Mouse (Mus musculus) brain, embryonic 14.5 days (tissue): ENCODE measurements around the gene Gpc1. TPM values are rescaled to one million over a fixed set of nuclear protein-coding genes. Genes with fewer than 3 reads are reported as not detected.

ENCODE experiments used
- DNase-seq: peaks from one replicate; pipeline ENCODE4 v3.0.0-alpha.2; 2011; ENCODE audit warnings: low read depth
- CTCF ChIP-seq: fragments of 200-500 bp; IDR thresholded peaks from 2 replicates; pipeline ENCODE4 v1.5.1; 2012; ENCODE audit warnings: inconsistent platforms, mild to moderate bottlenecking, moderate library complexity, borderline replicate concordance; ENCODE audit not compliant: insufficient read depth, insufficient read length; ENCODE audit errors: extremely low read depth
- POLR2A ChIP-seq: fragments of 200-500 bp; IDR thresholded peaks from 2 replicates; pipeline ENCODE4 v1.6.1; 2012; ENCODE audit warnings: mild to moderate bottlenecking, inconsistent platforms, borderline replicate concordance; ENCODE audit not compliant: poor library complexity, insufficient read depth, insufficient read length, severe bottlenecking; ENCODE audit errors: extremely low read depth
- polyA plus RNA-seq: library from polyadenylated mRNA; depleted of rRNA; stranded (reverse); fragments of >200 nt; gene quantifications from 2 replicates; pipeline ENCODE4 v1.2.3, GENCODE M21; 2012; rRNA removed

The Gpc1 gene
- polyA plus RNA-seq, 1 experiment: 180 TPM

GRCm38 (mm10) chr1:92895089-92895488, 63.6 kb downstream of the Gpc1 start:
- TF ChIP-seq POLR2A (no peak), CTCF (peak; percentile 97)
- peak; percentile 91 for DNase-seq

DNA sequence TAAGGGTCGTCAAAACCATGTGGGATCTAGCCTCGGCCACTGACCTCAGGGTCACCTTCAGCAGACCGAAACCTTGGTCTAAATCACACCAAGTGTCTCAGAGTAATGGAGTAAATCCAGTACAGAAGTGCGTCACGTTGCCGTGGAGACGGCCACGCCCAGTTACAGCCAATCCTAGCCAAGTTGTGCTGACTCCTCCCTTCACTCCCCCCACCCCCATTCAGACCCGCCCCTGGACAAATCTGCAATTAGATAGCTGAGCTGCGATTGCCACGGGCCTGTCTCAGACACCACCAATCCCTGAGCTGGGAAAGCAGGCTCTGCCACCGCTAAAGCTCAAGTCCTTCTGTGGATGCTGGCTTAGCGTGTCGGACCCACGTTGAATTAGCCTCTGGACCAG, 71.3 kb downstream of the Gpc1 start, which contains the start of gene Ankmy1:
Ankmy1 (minus strand) TSS at position 121 of the 400 bp plus-strand sequence.
- DNase-seq: peak; percentile 82
- no peak for TF ChIP-seq POLR2A
- TF ChIP-seq CTCF: no peak

GRCm38 (mm10) chr1:92903627-92904026, 72.2 kb downstream of the Gpc1 start:
- DNase-seq: peak; percentile 74
- TF ChIP-seq POLR2A: no peak
- TF ChIP-seq CTCF: no peak

- TF ChIP-seq CTCF: no peak
- TF ChIP-seq POLR2A: no peak
- no peak for DNase-seq
Observed at GRCm38 (mm10) chr1:92905703-92906310, 74.4 kb downstream of the Gpc1 start.

- TF ChIP-seq CTCF (peak; percentile 41; the same call in 1 of the 2 replicates), POLR2A (peak; percentile 52)
- DNase-seq: peak; percentile 94
Observed at GRCm38 (mm10) chr1:92906779-92907631, 75.6 kb downstream of the Gpc1 start, which contains the start of gene Dusp28. Dusp28 (plus strand) TSS chr1:92906981.

- TF ChIP-seq CTCF (no peak), POLR2A (no peak)
- no peak for DNase-seq
Observed at GRCm38 (mm10) chr1:92907632-92908360, 76.4 kb downstream of the Gpc1 start.

GRCm38 (mm10) chr1:92908664-92909063, 77.2 kb downstream of the Gpc1 start:
- no peak for DNase-seq
- TF ChIP-seq CTCF (no peak), POLR2A (no peak)

DNA sequence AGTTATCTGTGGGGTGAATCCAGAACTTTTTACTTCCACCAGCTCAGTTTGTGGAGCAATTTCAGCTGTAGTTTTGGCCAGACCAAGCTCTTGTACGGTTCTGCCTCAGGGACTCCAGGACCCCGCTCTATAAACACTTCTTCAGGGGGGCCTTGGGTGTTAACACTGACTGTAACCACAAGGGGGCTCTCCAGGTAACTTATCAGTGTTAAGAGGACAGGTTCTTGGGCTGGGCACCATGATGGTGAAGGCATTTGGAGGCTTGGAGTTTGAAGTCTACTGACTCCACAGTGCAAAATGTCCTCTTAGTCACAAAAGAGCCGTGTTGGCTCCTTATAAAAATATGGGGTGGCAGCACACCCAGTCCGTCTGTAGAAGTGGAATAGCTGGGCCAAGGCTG, 77.6 kb downstream of the Gpc1 start:
- peak; percentile 53 for DNase-seq
- TF ChIP-seq POLR2A (no peak), CTCF (peak; percentile 52; the same call in 1 of the 2 replicates)

Other genes with a start within 250 kb of the Gpc1 start
- gene Olfr1412, start 245.9 kb upstream of the Gpc1 start, polyA plus RNA-seq: not detected in 2 replicates
- gene Olfr1411, start 237.2 kb upstream of the Gpc1 start, polyA plus RNA-seq: not detected in 2 replicates
- not detected in 2 replicates for gene Olfr1410, start 225.9 kb upstream of the Gpc1 start, polyA plus RNA-seq
- gene Olfr12, start 213.9 kb upstream of the Gpc1 start, polyA plus RNA-seq: not detected in 2 replicates
- 262 and 380 TPM in 2 replicates for gene Cops9, start 189.7 kb upstream of the Gpc1 start, polyA plus RNA-seq
- 0.11 and 0.14 TPM in 2 replicates for gene Otos, start 182.8 kb upstream of the Gpc1 start, polyA plus RNA-seq
- gene Ankmy1, start 71.3 kb downstream of the Gpc1 start, polyA plus RNA-seq: 0.20 and 0.41 TPM in 2 replicates
- 18.6 and 23.1 TPM in 2 replicates for gene Dusp28, start 75.3 kb downstream of the Gpc1 start, polyA plus RNA-seq
- gene Rnpepl1, start 79.1 kb downstream of the Gpc1 start, polyA plus RNA-seq: 49.0 and 55.7 TPM in 2 replicates
- 64.1 and 73.4 TPM in 2 replicates for gene Capn10, start 102.7 kb downstream of the Gpc1 start, polyA plus RNA-seq
- gene Gpr35, start 119.2 kb downstream of the Gpc1 start, polyA plus RNA-seq: 0.37 and 0.64 TPM in 2 replicates
- gene Aqp12, start 174.7 kb downstream of the Gpc1 start, polyA plus RNA-seq: not detected in 2 replicates